Mouse (Mus musculus) CD4-positive, CD25-positive, alpha-beta regulatory T cell, adult 4 months (primary cell): ENCODE measurements around the gene Miga2. TPM values are rescaled to one million over a fixed set of nuclear protein-coding genes. Genes with fewer than 3 reads are reported as not detected.

Source experiments
- ATAC-seq: one replicate; pipeline ENCODE4 v1.8.0; 2017
- polyA plus RNA-seq, 2 experiments: library from polyadenylated mRNA; unstranded; fragments of 100-300 nt; shearing (Covaris generic); gene quantifications; one replicate each; pipeline ENCODE4 v1.2.1; 2017

The Miga2 gene
- polyA plus RNA-seq, 2 experiments from 2014 or later = 5.0 to 8.3 TPM

DNA sequence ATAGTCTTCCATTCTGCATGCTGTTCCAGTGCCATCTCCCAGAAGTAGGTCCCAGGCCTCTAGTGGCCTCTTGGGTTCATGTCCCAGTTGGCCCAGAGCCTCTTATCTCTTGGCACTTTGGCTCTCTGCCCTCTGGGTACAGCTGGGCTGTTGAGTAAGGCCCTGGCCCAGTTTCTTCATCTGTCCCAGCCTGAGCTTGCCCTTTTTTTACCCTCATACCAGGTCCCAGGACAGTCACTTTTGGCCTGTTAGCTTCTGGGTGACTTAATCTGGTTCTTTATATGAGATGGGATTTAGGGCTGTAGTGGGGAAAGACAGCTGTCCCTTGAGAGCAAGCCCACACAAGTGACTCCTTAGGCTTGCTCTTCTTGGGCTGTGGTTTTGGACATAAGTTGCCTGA is 65.1 kb downstream of the Miga2 start:
- ATAC-seq = no peak

Other genes with a start within 250 kb of the Miga2 start
- 10 to 100 TPM; 18.5 to 25.5 TPM for gene Zer1, start 239.6 kb upstream of the Miga2 start, polyA plus RNA-seq
- gene Tbc1d13, start 230.5 kb upstream of the Miga2 start, polyA plus RNA-seq = 10 to 100 TPM; 10.9 to 11.3 TPM
- gene Endog, start 192.7 kb upstream of the Miga2 start, polyA plus RNA-seq = 1 to 10 TPM; 1.3 to 2.5 TPM
- gene Spout1, start 185.8 kb upstream of the Miga2 start, polyA plus RNA-seq = 10 to 100 TPM; 30.2 to 50.9 TPM
- gene Kyat1, start 158.4 kb upstream of the Miga2 start, polyA plus RNA-seq = 10 to 100 TPM in 1 of 2 experiments, 1 to 10 TPM in 1; 9.9 to 13.4 TPM
- 10 to 100 TPM; 27.2 to 36.9 TPM for gene Lrrc8a, start 126.5 kb upstream of the Miga2 start, polyA plus RNA-seq
- gene Gm28035, start 123.7 kb upstream of the Miga2 start, polyA plus RNA-seq = under 1 TPM in 1 of 2 experiments, not detected in 1; 0.25 TPM
- 1 to 10 TPM; 2.8 to 4.4 TPM for gene Phyhd1, start 98.0 kb upstream of the Miga2 start, polyA plus RNA-seq
- 1 to 10 TPM in 1 of 2 experiments, not detected in 1; 2.4 TPM for gene Gm28038, start 83.2 kb upstream of the Miga2 start, polyA plus RNA-seq
- 10 to 100 TPM; 11.3 to 12.8 TPM for gene Dolk, start 77.9 kb upstream of the Miga2 start, polyA plus RNA-seq
- gene Nup188, start 77.8 kb upstream of the Miga2 start, polyA plus RNA-seq = 10 to 100 TPM; 23.3 to 44.4 TPM
- gene Sh3glb2, start 4.9 kb upstream of the Miga2 start, polyA plus RNA-seq = 100 to 1,000 TPM in 1 of 2 experiments, 10 to 100 TPM in 1; 86.1 to 129 TPM
- 10 to 100 TPM; 16.9 to 28.1 TPM for gene Dolpp1, start 28.0 kb downstream of the Miga2 start, polyA plus RNA-seq
- gene Crat, start 51.6 kb downstream of the Miga2 start, polyA plus RNA-seq = 1 to 10 TPM; 1.1 to 2.2 TPM
- gene Ptpa, start 51.8 kb downstream of the Miga2 start, polyA plus RNA-seq = 10 to 100 TPM; 37.8 to 86.7 TPM
- under 1 TPM in 1 of 2 experiments, not detected in 1; 0.20 TPM for gene Ier5l, start 110.0 kb downstream of the Miga2 start, polyA plus RNA-seq
- 1 to 10 TPM; 2.0 to 5.4 TPM for gene Cstad, start 230.8 kb downstream of the Miga2 start, polyA plus RNA-seq